Mouse (Mus musculus) kidney, postnatal 0 days (tissue): Measurements from ENCODE around the gene Tagap1. TPM values are rescaled to one million over a fixed set of nuclear protein-coding genes. Genes with fewer than 3 reads are reported as not detected.
"Not testable (repeated sequence)": the region's sequence is repeated elsewhere in the genome, so short reads cannot be mapped to it uniquely, and the experiment has no call there.

Source experiments
- ATAC-seq: fragments of 200-750 bp; cut with Nextera tagmentation; replicated peaks from 2 replicates; pipeline ENCODE4 v1.8.0; 2017; ENCODE audit warnings: low read depth, moderate number of reproducible peaks, moderate TSS enrichment, moderate library complexity; ENCODE audit not compliant: low FRiP score
- DNase-seq: peaks from one replicate; pipeline ENCODE4 v3.0.0-alpha.2; 2016; ENCODE audit warnings: low spot score
- H3K27ac ChIP-seq: fragments of 300-500 bp; sonication (generic); 2 replicates; pipeline ENCODE4 v1.5.1; 2014; ENCODE audit warnings: mild to moderate bottlenecking
- H3K27me3 ChIP-seq: fragments of 300-500 bp; sonication (generic); 2 replicates; pipeline ENCODE4 v1.6.1; 2014; ENCODE audit warnings: low read length, mixed read lengths; ENCODE audit not compliant: insufficient read depth
- H3K36me3 ChIP-seq: fragments of 300-500 bp; sonication (generic); 2 replicates; pipeline ENCODE4 v1.6.1; 2014; ENCODE audit warnings: low read length, mixed read lengths; ENCODE audit not compliant: insufficient read depth
- H3K4me1 ChIP-seq: fragments of 300-500 bp; sonication (generic); replicated peaks from 2 replicates; pipeline ENCODE4 v1.6.1; 2014; ENCODE audit warnings: antibody characterized with exemption, low read length, mixed read lengths; ENCODE audit not compliant: insufficient read depth
- H3K4me2 ChIP-seq: fragments of 300-500 bp; sonication (generic); 2 replicates; pipeline ENCODE4 v1.6.1; 2014; ENCODE audit warnings: mild to moderate bottlenecking, low read length, moderate library complexity, mixed read lengths
- H3K4me3 ChIP-seq: fragments of 300-500 bp; sonication (generic); replicated peaks from 2 replicates; pipeline ENCODE4 v1.5.1; 2014; ENCODE audit warnings: low read depth, low read length
- H3K9ac ChIP-seq: fragments of 300-500 bp; sonication (generic); 2 replicates; pipeline ENCODE4 v1.6.1; 2014; ENCODE audit warnings: low read depth, low read length
- H3K9me3 ChIP-seq: fragments of 300-500 bp; sonication (generic); replicated peaks from 2 replicates; pipeline ENCODE4 v1.6.1; 2016; ENCODE audit warnings: low read length, inconsistent platforms, mixed read lengths
- CTCF ChIP-seq: IDR thresholded peaks from 2 replicates; pipeline ENCODE4 v1.5.1; 2016; ENCODE audit warnings: antibody characterized with exemption, low read depth, mild to moderate bottlenecking, moderate library complexity
- WGBS: fragments of 180-500 bp; shearing (Covaris S2); extraction: QIAGEN DNeasy Blood & Tissue Kit; methylation state at CpG from one replicate; pipeline ENCODE4 v1.1.7; 2014; 5-methylcytosine and 5-hydroxymethylcytosine counted together
- polyA plus RNA-seq: library from polyadenylated mRNA; unstranded; fragments of >200 nt; fragmentation: Nextera tagmentation; extraction: Ambion mirVana; gene quantifications from 2 replicates; pipeline ENCODE4 v1.2.1, GENCODE M21; 2015

The Tagap1 gene
- polyA plus RNA-seq, 1 experiment from 2014 or later: 43.6 TPM

DNA sequence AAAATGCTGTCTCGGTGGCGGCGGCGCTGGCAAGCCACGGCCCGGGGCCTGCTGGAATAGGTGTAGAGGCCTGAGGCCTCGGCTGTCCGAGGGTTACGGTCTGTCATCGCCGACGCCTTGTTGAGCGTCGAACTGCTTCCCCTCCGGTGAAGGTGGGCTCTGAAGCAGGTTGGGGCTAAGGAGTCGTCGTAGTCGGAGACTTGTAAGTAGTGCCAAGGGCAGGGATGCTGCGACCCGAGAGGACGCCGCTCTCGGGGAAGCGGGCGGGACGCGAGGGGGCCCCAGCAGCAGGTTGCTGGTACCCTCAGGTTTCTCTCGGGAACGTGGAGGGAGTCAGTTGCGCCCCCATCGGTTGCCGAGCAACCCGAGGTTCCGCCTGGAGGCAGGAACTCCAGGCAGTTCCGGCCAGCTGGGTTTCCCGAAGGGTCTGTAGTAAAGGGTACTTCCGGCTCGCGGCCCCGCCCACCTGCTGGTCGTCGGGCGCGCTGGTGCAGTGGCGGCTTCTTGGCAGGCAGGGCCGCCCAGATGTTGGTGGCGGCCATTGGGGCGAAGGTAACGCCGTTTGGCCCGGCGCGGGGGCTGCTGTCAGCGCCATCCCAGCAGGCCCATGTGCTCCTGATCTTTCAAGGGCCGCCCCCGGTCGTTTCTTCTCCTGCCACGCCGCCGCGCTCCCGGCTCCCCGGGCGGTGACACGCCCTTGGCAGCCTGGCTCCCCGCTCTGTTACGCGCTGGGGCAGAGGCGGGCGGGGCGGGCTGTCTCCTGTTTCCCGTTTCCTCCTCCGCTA lies 12.8 kb downstream of the Tagap1 start, which contains the start of gene Rsph3b:
Gene Rsph3b, minus strand, starts transcription at position 699 of the 785 bp plus-strand sequence.
- Histone ChIP-seq H3K4me3 (peak within 1 kb of the TSS; percentile 52), H3K4me2 (peak within 1 kb of the TSS; percentile 64), H3K27ac (peak within 1 kb of the TSS; percentile 85), H3K9ac (peak within 1 kb of the TSS; percentile 52)
- TF ChIP-seq CTCF: peak; percentile 13; the same call in 1 of the 2 replicates
- not testable (repeated sequence) for H3K9me3 ChIP-seq, H3K27me3 ChIP-seq, H3K36me3 ChIP-seq, H3K4me1 ChIP-seq
- DNase-seq (peak; percentile 85), ATAC-seq (peak; percentile 95)
- WGBS: under 1% methylated on average over 69 of the region's 73 CpGs

DNA sequence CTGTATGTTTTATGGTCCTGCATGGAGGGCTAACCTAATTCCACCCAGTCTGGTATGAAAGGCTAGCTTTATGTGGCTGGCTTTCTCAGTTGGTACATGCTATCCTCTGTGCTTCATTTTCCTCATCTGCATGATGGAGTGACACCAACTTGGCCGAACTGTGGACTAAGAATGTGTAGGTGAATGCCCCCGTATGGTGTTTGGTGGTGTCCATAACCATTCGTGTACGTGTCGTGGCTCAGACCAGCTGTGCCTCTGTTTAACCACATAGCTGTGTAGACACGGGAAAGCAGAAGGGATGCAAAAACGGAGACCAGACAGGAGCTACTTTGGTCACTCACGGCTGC lies 13.3 kb downstream of the Tagap1 start:
- H3K4me2 ChIP-seq: peak overlapping the region; percentile 64
- not testable (repeated sequence) for H3K27ac ChIP-seq, H3K4me1 ChIP-seq, H3K27me3 ChIP-seq, H3K9ac ChIP-seq, ATAC-seq, H3K9me3 ChIP-seq, H3K36me3 ChIP-seq, DNase-seq, H3K4me3 ChIP-seq
- WGBS: no CpG with 5 or more reads among the region's 8 CpGs

DNA sequence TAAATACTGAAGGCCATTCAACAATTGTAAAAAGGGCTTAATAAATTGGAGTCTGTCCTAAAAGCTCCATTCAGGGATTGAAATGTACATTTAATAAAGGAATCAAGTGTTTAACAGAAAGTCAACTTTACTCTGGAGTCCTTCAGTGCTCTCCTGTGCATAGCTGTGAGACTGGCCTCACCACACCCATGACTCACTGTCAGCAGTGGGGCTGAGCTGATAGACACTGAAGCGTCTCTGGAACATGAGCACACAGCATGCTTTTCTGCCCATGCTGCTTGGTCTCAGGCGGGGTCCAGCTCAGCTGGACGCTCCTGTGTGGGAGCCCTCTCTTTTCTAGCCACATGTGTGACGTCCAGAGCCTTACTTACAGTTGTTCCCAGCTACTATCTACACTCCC lies 18.4 kb downstream of the Tagap1 start:
- not testable (repeated sequence) for DNase-seq, H3K27ac ChIP-seq, H3K4me2 ChIP-seq, H3K4me1 ChIP-seq, ATAC-seq, H3K9me3 ChIP-seq, H3K9ac ChIP-seq, H3K27me3 ChIP-seq, H3K36me3 ChIP-seq, H3K4me3 ChIP-seq
- WGBS: no CpG with 5 or more reads among the region's 4 CpGs

DNA sequence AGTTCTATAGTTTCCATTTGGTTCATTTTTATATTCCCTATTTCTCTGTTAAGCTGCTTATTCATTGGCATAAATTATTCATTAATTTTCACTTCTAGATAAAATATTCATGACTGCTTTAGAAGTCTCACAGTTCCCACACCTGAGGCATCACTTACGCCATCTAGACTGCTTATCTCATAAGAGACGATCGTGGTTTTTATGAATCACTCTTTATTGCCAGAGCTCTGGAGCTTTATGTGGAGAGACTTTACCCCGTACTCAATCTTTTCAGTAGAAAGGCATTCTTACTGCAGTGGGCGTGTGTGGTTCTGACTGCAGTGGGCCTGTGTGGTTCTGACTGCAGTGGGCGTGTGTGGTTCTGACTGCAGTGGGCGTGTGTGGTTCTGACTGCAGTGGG lies 29.3 kb downstream of the Tagap1 start:
- not testable (repeated sequence) for H3K9ac ChIP-seq, DNase-seq, H3K4me1 ChIP-seq, ATAC-seq, H3K4me3 ChIP-seq, H3K36me3 ChIP-seq, H3K4me2 ChIP-seq, H3K27me3 ChIP-seq, H3K9me3 ChIP-seq, H3K27ac ChIP-seq
- 90% methylated on average over 6 of the region's 7 CpGs for WGBS

DNA sequence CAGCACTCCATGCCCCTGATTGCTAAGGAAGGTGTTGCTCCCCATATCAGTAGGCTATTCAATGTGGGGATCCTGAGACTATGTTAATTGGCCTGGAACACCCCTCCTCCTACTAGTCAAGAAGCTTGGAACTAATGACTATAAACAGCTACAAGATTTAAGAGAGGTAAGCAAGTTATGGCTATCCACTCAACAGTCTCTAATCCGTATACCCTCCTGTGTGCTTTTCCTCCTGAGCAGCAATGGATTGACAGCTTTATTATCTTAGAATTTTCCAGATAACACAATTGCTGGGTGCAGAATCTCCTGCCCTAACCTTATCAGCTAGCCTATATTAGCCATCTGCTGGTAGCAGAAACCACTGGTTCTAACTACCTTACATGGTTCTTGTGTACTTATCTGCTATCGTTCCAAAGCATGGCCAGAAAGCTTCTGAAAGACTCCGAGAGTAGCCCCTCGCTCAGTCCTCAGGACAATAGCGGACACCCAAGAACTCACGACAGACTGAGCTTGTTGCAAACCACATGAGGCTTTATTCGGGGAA lies 40.5 kb downstream of the Tagap1 start:
- not testable (repeated sequence) for ATAC-seq
- 95% methylated on average over 6 of the region's 7 CpGs for WGBS

DNA sequence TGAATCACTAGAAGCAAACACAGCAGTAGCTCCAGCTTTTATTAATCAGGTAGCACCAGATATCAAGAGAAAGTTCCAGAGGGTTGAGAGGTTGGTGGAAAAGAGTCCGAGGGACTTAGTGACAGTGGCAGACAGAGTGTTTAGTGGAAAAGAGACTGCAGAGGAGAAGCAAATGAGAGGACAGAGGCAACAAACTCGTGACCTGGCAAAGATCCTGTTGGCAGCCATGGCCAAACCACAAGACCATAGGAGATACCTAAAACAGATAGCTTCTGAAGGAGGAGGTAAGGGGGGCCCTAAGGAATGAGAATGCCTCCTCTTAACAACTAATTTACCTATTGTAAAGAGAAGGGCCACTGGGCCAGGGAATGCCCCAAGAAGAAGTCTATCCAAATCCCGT lies 41.6 kb downstream of the Tagap1 start:
- DNase-seq, H3K9ac ChIP-seq, H3K36me3 ChIP-seq, H3K9me3 ChIP-seq, H3K27me3 ChIP-seq, H3K4me1 ChIP-seq, H3K4me3 ChIP-seq, ATAC-seq, H3K27ac ChIP-seq, H3K4me2 ChIP-seq: not testable (repeated sequence)
- WGBS: 91% methylated on average over 3 of the region's 3 CpGs

More for the DNA sequence above, 40.5 kb downstream of the Tagap1 start:
- not testable (repeated sequence) for H3K9ac ChIP-seq, H3K4me1 ChIP-seq, DNase-seq, H3K27me3 ChIP-seq, H3K9me3 ChIP-seq, H3K4me2 ChIP-seq, H3K4me3 ChIP-seq, H3K27ac ChIP-seq, H3K36me3 ChIP-seq

DNA sequence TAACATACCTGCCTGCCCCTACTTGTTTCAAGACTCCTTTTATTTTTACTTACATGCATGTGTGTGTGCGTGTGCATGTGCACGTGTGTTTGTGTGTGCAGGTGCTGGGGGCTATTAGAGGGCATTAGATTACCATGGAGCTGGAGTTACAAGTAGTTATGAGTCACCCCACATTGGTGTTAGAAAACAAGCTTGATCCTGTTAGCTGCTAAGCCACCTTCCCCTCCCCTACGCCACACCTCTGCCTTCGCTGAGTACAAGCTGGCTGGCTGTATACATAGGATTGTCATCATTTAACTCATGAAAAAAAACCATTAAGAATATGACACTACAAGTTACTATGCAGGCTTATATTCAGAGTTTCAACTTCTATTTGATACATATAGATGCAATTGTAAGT lies 45.7 kb downstream of the Tagap1 start:
- DNase-seq, H3K4me2 ChIP-seq, H3K36me3 ChIP-seq, H3K9ac ChIP-seq, H3K9me3 ChIP-seq, H3K4me3 ChIP-seq, H3K27me3 ChIP-seq, H3K27ac ChIP-seq, ATAC-seq, H3K4me1 ChIP-seq: not testable (repeated sequence)
- 96% methylated on average over 2 of the region's 4 CpGs for WGBS

DNA sequence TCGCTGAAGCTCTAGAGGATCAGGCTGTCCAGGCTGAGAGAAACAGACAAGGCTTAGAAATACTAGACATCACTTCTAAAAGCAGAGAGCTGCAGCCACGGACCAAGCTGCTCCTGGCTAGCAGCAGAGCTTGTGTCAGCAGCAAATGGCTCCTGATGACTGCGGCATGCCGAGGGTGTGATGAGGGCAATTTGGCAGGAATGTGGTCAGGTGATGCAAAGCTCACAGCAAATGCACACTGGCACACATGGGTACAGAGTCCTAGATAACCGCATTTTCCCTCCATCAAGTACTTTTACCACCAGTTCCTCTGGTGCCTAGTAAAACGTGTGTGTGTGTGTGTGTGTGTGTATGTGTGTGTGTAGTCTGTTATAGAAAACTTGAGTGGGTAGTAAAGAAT lies 46.9 kb downstream of the Tagap1 start:
- not testable (repeated sequence) for H3K36me3 ChIP-seq, H3K4me3 ChIP-seq, H3K9me3 ChIP-seq, H3K27me3 ChIP-seq, ATAC-seq, DNase-seq, H3K4me1 ChIP-seq, H3K27ac ChIP-seq, H3K4me2 ChIP-seq, H3K9ac ChIP-seq
- WGBS: 25% methylated on average over 1 of the region's 6 CpGs
